Mouse (Mus musculus) lung, embryonic 15.5 days (tissue): ENCODE data around the gene Sh3gl2. TPM values are rescaled to one million over a fixed set of nuclear protein-coding genes. Genes with fewer than 3 reads are reported as not detected.

Experiments
- ATAC-seq: fragments of 200-750 bp; cut with Nextera tagmentation; 2 replicates; pipeline ENCODE4 v1.8.0; 2017; ENCODE audit warnings: moderate number of reproducible peaks, borderline replicate concordance; ENCODE audit not compliant: low FRiP score, low TSS enrichment; ENCODE audit errors: extremely low read depth
- H3K27ac ChIP-seq: fragments of 300-500 bp; sonication (generic); 2 replicates; pipeline ENCODE4 v1.5.1; 2015; ENCODE audit warnings: moderate library complexity, mild to moderate bottlenecking, inconsistent platforms
- H3K27me3 ChIP-seq: fragments of 300-500 bp; sonication (generic); 2 replicates; pipeline ENCODE4 v1.6.1; 2015; ENCODE audit warnings: inconsistent platforms
- H3K36me3 ChIP-seq: fragments of 300-500 bp; sonication (generic); 2 replicates; pipeline ENCODE4 v1.6.1; 2015; ENCODE audit warnings: inconsistent platforms
- H3K4me1 ChIP-seq: fragments of 300-500 bp; sonication (generic); 2 replicates; pipeline ENCODE4 v1.6.1; 2015; ENCODE audit warnings: inconsistent platforms
- H3K4me2 ChIP-seq: fragments of 300-500 bp; sonication (generic); 2 replicates; pipeline ENCODE4 v1.6.1; 2015; ENCODE audit warnings: inconsistent platforms, mild to moderate bottlenecking, moderate library complexity
- H3K4me3 ChIP-seq: fragments of 300-500 bp; sonication (generic); 2 replicates; pipeline ENCODE4 v1.5.1; 2015; ENCODE audit warnings: mild to moderate bottlenecking, inconsistent platforms
- H3K9ac ChIP-seq: fragments of 300-500 bp; sonication (generic); 2 replicates; pipeline ENCODE4 v1.6.1; 2015; ENCODE audit warnings: inconsistent platforms
- H3K9me3 ChIP-seq: fragments of 300-500 bp; sonication (generic); 2 replicates; pipeline ENCODE4 v1.6.1; 2016; ENCODE audit warnings: inconsistent platforms
- WGBS: fragments of 180-500 bp; shearing (Covaris S2); methylation state at CpG from one replicate; pipeline ENCODE4 v1.1.7; 2015; 5-methylcytosine and 5-hydroxymethylcytosine counted together
- polyA plus RNA-seq: library from polyadenylated mRNA; unstranded; fragments of >200 nt; fragmentation: Nextera tagmentation; extraction: Ambion mirVana; gene quantifications from 2 replicates; pipeline ENCODE4 v1.2.1, GENCODE M21; 2015

Gene Sh3gl2
- polyA plus RNA-seq, 1 experiment from 2014 or later: 7.0 TPM

- no peak overlapping the region for H3K4me3 ChIP-seq
- no peaks in the 10 kb centered on the region for H3K9me3 ChIP-seq
- H3K27ac ChIP-seq: no peak overlapping the region
- H3K36me3 ChIP-seq: no peaks in the 10 kb centered on the region
- ATAC-seq: no peak
- no peak overlapping the region for H3K4me2 ChIP-seq
- no peaks in the 10 kb centered on the region for H3K27me3 ChIP-seq
- H3K4me1 ChIP-seq: 0 out of 2 replicates have a peak, but pooled peaks cover 4% of the 10 kb centered on the region
- no peak overlapping the region for H3K9ac ChIP-seq
- 57% methylated on average over 6 of the region's 6 CpGs for WGBS
These were observed 354.8 kb downstream of the Sh3gl2 start for GRCm38 (mm10) chr4:85559753-85560152.

GRCm38 (mm10) chr4:85585426-85585825, 380.5 kb downstream of the Sh3gl2 start:
- Histone ChIP-seq H3K4me1 (no peaks in the 10 kb centered on the region), H3K27me3 (no peaks in the 10 kb centered on the region), H3K27ac (no peak overlapping the region), H3K36me3 (no peaks in the 10 kb centered on the region), H3K9ac (no peak overlapping the region), H3K4me2 (no peak overlapping the region), H3K9me3 (no peaks in the 10 kb centered on the region), H3K4me3 (no peak overlapping the region)
- WGBS: 90% methylated on average over 2 of the region's 2 CpGs
- no peak for ATAC-seq

GRCm38 (mm10) chr4:85588928-85589327, 384.0 kb downstream of the Sh3gl2 start:
- H3K4me2 ChIP-seq: no peak overlapping the region
- no peaks in the 10 kb centered on the region for H3K27me3 ChIP-seq
- no peak overlapping the region for H3K9ac ChIP-seq
- ATAC-seq: no peak
- no peaks in the 10 kb centered on the region for H3K4me1 ChIP-seq
- WGBS: 57% methylated on average over 4 of the region's 4 CpGs
- H3K4me3 ChIP-seq: no peak overlapping the region
- H3K27ac ChIP-seq: no peak overlapping the region
- no peaks in the 10 kb centered on the region for H3K36me3 ChIP-seq
- H3K9me3 ChIP-seq: no peaks in the 10 kb centered on the region

- no peak overlapping the region for H3K4me2 ChIP-seq
- H3K27me3 ChIP-seq: no peaks in the 10 kb centered on the region
- WGBS: 70% methylated on average over 7 of the region's 7 CpGs
- no peaks in the 10 kb centered on the region for H3K36me3 ChIP-seq
- no peak overlapping the region for H3K4me3 ChIP-seq
- no peak overlapping the region for H3K9ac ChIP-seq
- H3K9me3 ChIP-seq: no peaks in the 10 kb centered on the region
- no peaks in the 10 kb centered on the region for H3K4me1 ChIP-seq
- no peak for ATAC-seq
- H3K27ac ChIP-seq: no peak overlapping the region
These were observed 386.1 kb downstream of the Sh3gl2 start for GRCm38 (mm10) chr4:85591037-85591436.

GRCm38 (mm10) chr4:85594159-85594558, 389.2 kb downstream of the Sh3gl2 start:
- H3K4me2 ChIP-seq: no peak overlapping the region
- ATAC-seq: no peak
- H3K27me3 ChIP-seq: no peaks in the 10 kb centered on the region
- no peak overlapping the region for H3K27ac ChIP-seq
- H3K36me3 ChIP-seq: no peaks in the 10 kb centered on the region
- H3K4me1 ChIP-seq: no peaks in the 10 kb centered on the region
- H3K4me3 ChIP-seq: no peak overlapping the region
- H3K9me3 ChIP-seq: no peaks in the 10 kb centered on the region
- H3K9ac ChIP-seq: no peak overlapping the region

- H3K27ac ChIP-seq: no peak overlapping the region
- no peak for ATAC-seq
- no peak overlapping the region for H3K4me2 ChIP-seq
- H3K36me3 ChIP-seq: no peaks in the 10 kb centered on the region
- WGBS: 86% methylated on average over 3 of the region's 3 CpGs
- H3K9ac ChIP-seq: no peak overlapping the region
- H3K27me3 ChIP-seq: no peaks in the 10 kb centered on the region
- H3K4me1 ChIP-seq: no peaks in the 10 kb centered on the region
- H3K9me3 ChIP-seq: no peaks in the 10 kb centered on the region
- no peak overlapping the region for H3K4me3 ChIP-seq
These were observed 408.4 kb downstream of the Sh3gl2 start for GRCm38 (mm10) chr4:85613331-85613730.

DNA sequence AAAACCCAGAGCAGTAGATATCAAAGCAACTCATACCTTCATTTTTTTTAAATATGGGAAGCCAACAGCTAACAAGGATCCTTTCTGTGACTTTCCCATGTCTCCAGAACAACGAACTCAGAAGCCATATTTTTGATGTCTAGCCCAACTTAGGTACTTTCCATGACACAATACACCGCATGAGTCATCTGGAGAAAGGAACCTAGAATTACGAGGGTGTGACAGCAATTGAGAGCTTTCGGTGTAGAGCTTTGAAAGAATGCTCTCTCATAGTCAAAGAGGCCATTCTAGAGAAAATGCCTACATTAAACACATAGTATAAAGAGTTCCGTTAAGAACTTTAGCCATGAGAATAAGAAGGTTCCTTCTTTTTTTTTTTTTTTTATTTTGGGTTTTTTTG, 413.8 kb downstream of the Sh3gl2 start:
- Histone ChIP-seq H3K27me3 (no peaks in the 10 kb centered on the region), H3K4me1 (no peaks in the 10 kb centered on the region), H3K9me3 (no peaks in the 10 kb centered on the region), H3K9ac (no peak overlapping the region), H3K27ac (no peak overlapping the region), H3K4me2 (no peak overlapping the region), H3K4me3 (no peak overlapping the region), H3K36me3 (no peaks in the 10 kb centered on the region)
- no peak for ATAC-seq
- WGBS: 87% methylated on average over 5 of the region's 5 CpGs

DNA sequence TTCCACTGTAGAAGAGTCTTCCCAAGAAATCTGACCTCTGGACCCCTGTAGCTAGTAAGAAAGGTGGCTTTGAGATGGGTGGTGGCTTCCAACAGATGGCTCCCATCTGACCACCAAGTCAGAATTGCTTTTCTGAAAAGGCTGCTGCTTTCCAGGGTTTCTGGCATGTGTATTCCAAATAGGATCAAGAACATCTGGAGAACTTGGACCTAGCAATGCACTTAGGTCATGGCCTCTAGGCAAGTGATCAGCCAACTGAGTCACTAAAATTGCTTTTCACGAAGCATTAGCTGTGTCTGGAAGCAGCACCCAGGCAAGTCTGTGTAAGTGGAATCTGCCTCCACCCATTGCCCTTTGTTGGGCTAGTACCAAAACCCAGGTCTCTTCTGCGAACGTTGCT, 414.3 kb downstream of the Sh3gl2 start:
- no peak for ATAC-seq
- Histone ChIP-seq H3K4me2 (no peak overlapping the region), H3K9me3 (no peaks in the 10 kb centered on the region), H3K4me3 (no peak overlapping the region), H3K27me3 (no peaks in the 10 kb centered on the region), H3K27ac (no peak overlapping the region), H3K36me3 (no peaks in the 10 kb centered on the region), H3K9ac (no peak overlapping the region), H3K4me1 (no peaks in the 10 kb centered on the region)
- WGBS: 69% methylated on average over 3 of the region's 3 CpGs

- Histone ChIP-seq H3K4me2 (no peak overlapping the region), H3K27me3 (no peaks in the 10 kb centered on the region), H3K9ac (no peak overlapping the region), H3K27ac (no peak overlapping the region), H3K36me3 (no peaks in the 10 kb centered on the region), H3K9me3 (no peaks in the 10 kb centered on the region), H3K4me1 (peaks cover 6% of the 10 kb centered on the region), H3K4me3 (no peak overlapping the region)
- 41% methylated on average over 7 of the region's 7 CpGs for WGBS
- ATAC-seq: no peak
These were observed 424.5 kb downstream of the Sh3gl2 start for GRCm38 (mm10) chr4:85629381-85629780.

DNA sequence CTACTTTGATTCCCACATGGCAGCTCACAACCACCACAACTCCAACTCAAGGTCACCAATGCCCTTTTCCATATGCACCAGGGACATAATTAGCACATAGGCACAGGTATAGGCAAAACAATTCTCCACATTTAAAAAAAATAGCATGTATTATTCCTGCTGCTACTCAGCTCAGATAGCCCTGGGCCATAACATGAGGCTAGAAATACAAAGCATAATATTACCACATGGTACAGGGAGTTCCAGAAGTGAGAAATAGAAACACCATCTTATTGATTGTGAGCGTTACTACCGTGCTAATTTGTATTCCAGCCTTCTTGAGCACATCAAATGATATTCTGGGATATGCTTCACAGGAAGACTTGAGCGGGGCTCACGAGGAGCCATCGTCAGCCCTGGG, 464.3 kb downstream of the Sh3gl2 start:
- no peak overlapping the region for H3K4me2 ChIP-seq
- H3K9me3 ChIP-seq: no peaks in the 10 kb centered on the region
- no peaks in the 10 kb centered on the region for H3K36me3 ChIP-seq
- no peak overlapping the region for H3K4me3 ChIP-seq
- no peak for ATAC-seq
- 82% methylated on average over 5 of the region's 5 CpGs for WGBS
- peaks cover 12% of the 10 kb centered on the region for H3K4me1 ChIP-seq
- H3K27me3 ChIP-seq: no peaks in the 10 kb centered on the region
- no peak overlapping the region for H3K9ac ChIP-seq
- H3K27ac ChIP-seq: no peak overlapping the region

- H3K9me3 ChIP-seq: no peaks in the 10 kb centered on the region
- no peak overlapping the region for H3K4me2 ChIP-seq
- WGBS: 57% methylated on average over 1 of the region's 1 CpGs
- H3K9ac ChIP-seq: no peak overlapping the region
- H3K4me3 ChIP-seq: no peak overlapping the region
- ATAC-seq: no peak
- H3K36me3 ChIP-seq: no peaks in the 10 kb centered on the region
- no peak overlapping the region for H3K27ac ChIP-seq
- no peaks in the 10 kb centered on the region for H3K27me3 ChIP-seq
- H3K4me1 ChIP-seq: peaks cover 12% of the 10 kb centered on the region
These were observed 464.8 kb downstream of the Sh3gl2 start for GRCm38 (mm10) chr4:85669735-85670134.

GRCm38 (mm10) chr4:85672290-85672689, 467.4 kb downstream of the Sh3gl2 start:
- ATAC-seq: no peak
- Histone ChIP-seq H3K9me3 (no peaks in the 10 kb centered on the region), H3K4me3 (no peak overlapping the region), H3K9ac (no peak overlapping the region), H3K27ac (no peak overlapping the region), H3K27me3 (no peaks in the 10 kb centered on the region), H3K4me2 (no peak overlapping the region), H3K36me3 (no peaks in the 10 kb centered on the region), H3K4me1 (peaks cover 12% of the 10 kb centered on the region)
- WGBS: 14% methylated on average over 4 of the region's 4 CpGs

DNA sequence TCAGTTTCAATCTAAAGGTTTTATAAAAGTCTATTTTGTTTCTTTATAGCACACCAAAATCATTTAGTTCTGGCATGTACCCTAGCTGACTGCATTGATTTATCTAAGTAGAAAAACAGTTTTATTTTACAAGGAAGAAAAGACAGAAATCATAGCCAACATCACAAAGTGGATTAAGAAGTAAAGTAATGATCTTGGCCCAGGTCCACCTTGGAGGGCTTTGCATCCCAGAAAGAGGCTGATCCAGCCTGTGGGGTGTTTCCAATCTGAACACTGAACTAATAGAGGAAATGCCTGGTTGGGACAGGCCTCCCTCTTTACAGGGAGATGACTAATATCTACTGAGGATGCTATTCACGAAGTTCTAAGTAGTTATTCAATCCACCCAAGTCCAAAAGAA, 472.7 kb downstream of the Sh3gl2 start:
- Histone ChIP-seq H3K4me2 (no peak overlapping the region), H3K9me3 (no peaks in the 10 kb centered on the region), H3K27ac (no peak overlapping the region), H3K36me3 (no peaks in the 10 kb centered on the region), H3K9ac (no peak overlapping the region), H3K4me3 (no peak overlapping the region), H3K27me3 (no peaks in the 10 kb centered on the region), H3K4me1 (peaks cover under 1% of the 10 kb centered on the region; the same call in 1 of the 2 replicates)
- ATAC-seq: no peak
- 46% methylated on average over 1 of the region's 1 CpGs for WGBS
